Mouse (Mus musculus) lung, postnatal 0 days (tissue): ENCODE data around the gene Chmp4b.

Source experiments
- CTCF ChIP-seq: IDR thresholded peaks from 2 replicates; pipeline ENCODE4 v1.5.1; 2016; ENCODE audit warnings: antibody characterized with exemption, mild to moderate bottlenecking
- EP300 ChIP-seq: IDR thresholded peaks from 2 replicates; pipeline ENCODE4 v1.6.1; 2016; ENCODE audit warnings: antibody characterized with exemption, mild to moderate bottlenecking, control low read depth

DNA sequence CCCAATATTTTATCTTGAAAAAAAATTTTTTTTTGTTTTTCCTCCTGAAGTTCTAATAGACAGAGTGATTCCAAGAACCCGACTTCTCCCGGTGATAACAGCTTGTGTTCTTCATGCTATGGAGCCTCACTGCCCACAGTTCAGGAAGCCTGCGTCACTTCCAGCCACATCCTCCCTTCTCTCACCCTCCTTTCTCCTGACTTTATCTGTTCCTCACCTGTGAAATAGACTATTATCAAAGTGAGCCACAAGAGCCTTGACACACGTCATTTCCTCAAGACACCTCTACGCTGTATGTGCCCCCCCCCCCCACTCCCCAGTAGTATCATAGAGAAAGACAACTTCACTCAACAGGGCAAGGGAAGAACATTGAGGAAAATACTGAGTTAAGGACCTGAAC lies 35.8 kb upstream of the Chmp4b start:
- TF ChIP-seq CTCF (no peak), EP300 (no peak)
